Mouse (Mus musculus) liver, embryonic 14.5 days (tissue): ENCODE results near the gene 2900026A02Rik. TPM values are rescaled to one million over a fixed set of nuclear protein-coding genes. Genes with fewer than 3 reads are reported as not detected.

Experiments used
- ATAC-seq: fragments of 200-750 bp; cut with Nextera tagmentation; 2 replicates; pipeline ENCODE4 v1.8.0; 2017; ENCODE audit warnings: moderate number of reproducible peaks, mild to moderate bottlenecking, moderate library complexity; ENCODE audit not compliant: insufficient read depth
- DNase-seq, 3 experiments: peaks; one replicate each; pipeline ENCODE4 v3.0.0-alpha.2; 2012 to 2013; ENCODE audit warnings: low read depth in 3 of 3, low spot score in 3 of 3
- H3K27ac ChIP-seq: fragments of 300-500 bp; sonication (generic); 2 replicates; pipeline ENCODE4 v1.5.1; 2014; ENCODE audit warnings: moderate library complexity, mild to moderate bottlenecking, control low read depth, inconsistent platforms
- H3K27me3 ChIP-seq: fragments of 300-500 bp; sonication (generic); 2 replicates; pipeline ENCODE4 v1.6.1; 2014; ENCODE audit warnings: mild to moderate bottlenecking, low read length, moderate library complexity; ENCODE audit not compliant: control insufficient read depth, insufficient read depth
- H3K36me3 ChIP-seq: fragments of 300-500 bp; sonication (generic); replicated peaks from 2 replicates; pipeline ENCODE4 v1.6.1; 2014; ENCODE audit warnings: low read depth; ENCODE audit not compliant: control insufficient read depth, insufficient read depth
- H3K4me1 ChIP-seq, 2 experiments: fragments of 200-500 bp in 1 of 2; fragments of 300-500 bp in 1 of 2; sonication (generic) in 1 of 2; replicated peaks; 2 replicates each; pipeline ENCODE4 v1.6.1; 2012 to 2014; ENCODE audit warnings: antibody characterized with exemption in 1 of 2, inconsistent platforms in 1 of 2, low read length in 1 of 2; ENCODE audit not compliant: control insufficient read depth in 2 of 2, insufficient read depth in 2 of 2
- H3K4me2 ChIP-seq: fragments of 300-500 bp; sonication (generic); 2 replicates; pipeline ENCODE4 v1.6.1; 2014; ENCODE audit warnings: low read depth, mild to moderate bottlenecking, control low read depth, moderate library complexity
- H3K4me3 ChIP-seq, 2 experiments: fragments of 200-500 bp in 1 of 2; fragments of 300-500 bp in 1 of 2; sonication (generic) in 1 of 2; 2 replicates each; pipeline ENCODE4 v1.5.1; 2012 to 2014; ENCODE audit warnings: low read depth in 2 of 2, low read length in 2 of 2, mild to moderate bottlenecking in 2 of 2, control low read depth in 1 of 2, inconsistent platforms in 1 of 2, moderate library complexity in 1 of 2; ENCODE audit not compliant: insufficient read depth in 1 of 2
- H3K9ac ChIP-seq: fragments of 300-500 bp; sonication (generic); replicated peaks from 2 replicates; pipeline ENCODE4 v1.6.1; 2014; ENCODE audit warnings: mild to moderate bottlenecking, control low read depth, moderate library complexity
- H3K9me3 ChIP-seq: fragments of 300-500 bp; sonication (generic); 2 replicates; pipeline ENCODE4 v1.6.1; 2016; ENCODE audit warnings: low read length, mixed read lengths; ENCODE audit not compliant: control insufficient read depth
- CTCF ChIP-seq: IDR thresholded peaks from 2 replicates; pipeline ENCODE4 v1.5.1; 2016; ENCODE audit warnings: antibody characterized with exemption, low read depth, control low read depth
- EP300 ChIP-seq: IDR thresholded peaks from 2 replicates; pipeline ENCODE4 v1.6.1; 2016; ENCODE audit warnings: antibody characterized with exemption, low read depth
- whole genome bisulfite sequencing: fragments of 180-500 bp; shearing (Covaris S2); extraction: QIAGEN DNeasy Blood & Tissue Kit; methylation state at CpG from one replicate; pipeline ENCODE4 v1.1.7; 2014; ENCODE audit not compliant: insufficient replicate concordance; 5-methylcytosine and 5-hydroxymethylcytosine counted together
- polyA plus RNA-seq, 2 experiments: library from polyadenylated mRNA; depleted of rRNA in 1 of 2; stranded (reverse) in 1 of 2; unstranded in 1 of 2; fragments of >200 nt; fragmentation: Nextera tagmentation in 1 of 2; extraction: Ambion mirVana in 1 of 2; gene quantifications; 2 replicates each; pipeline versions ENCODE4 v1.2.1 to v1.2.3; 2012 to 2014

The 2900026A02Rik gene
- polyA plus RNA-seq, 2 experiments = 0.63 to 1.1 TPM

DNA sequence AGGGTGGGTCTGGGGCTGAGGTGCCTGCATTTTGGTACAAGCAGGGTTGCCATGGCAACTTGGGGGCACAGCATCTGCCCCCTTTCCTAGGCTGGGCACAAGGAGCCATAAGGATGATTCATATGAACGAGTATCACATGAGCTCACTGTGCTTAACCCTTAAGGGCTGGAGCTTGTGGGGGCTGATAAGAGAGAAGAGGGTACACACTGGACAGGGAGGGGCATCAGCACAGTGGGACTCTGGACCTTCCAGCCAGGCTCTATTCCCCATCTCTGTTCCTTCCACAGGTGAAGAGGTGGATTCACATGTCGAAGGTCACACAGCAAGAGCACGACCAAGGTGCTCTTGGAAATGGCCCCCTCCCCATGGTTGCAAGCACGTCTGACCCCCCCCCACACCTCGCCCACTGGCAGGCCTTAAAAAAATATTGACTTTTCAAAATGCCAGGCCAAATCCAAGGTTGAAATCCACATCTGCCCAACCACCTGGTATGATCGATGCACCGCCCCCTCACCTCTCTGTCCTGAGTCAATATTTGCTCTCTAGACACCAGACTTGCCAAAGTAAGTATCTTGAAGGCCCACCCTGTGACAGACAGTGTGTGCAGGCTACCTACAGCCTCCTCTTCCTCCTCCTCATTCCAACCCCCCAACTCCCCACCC, 81.8 kb downstream of the 2900026A02Rik start:
- H3K4me3 ChIP-seq = peak overlapping the region; percentile 43 to 44
- H3K27me3 ChIP-seq = peaks cover 4% of the 10 kb centered on the region; the same call in 1 of the 2 replicates
- H3K9ac ChIP-seq = no peak overlapping the region
- no peak overlapping the region for H3K27ac ChIP-seq
- TF ChIP-seq EP300 (no peak), CTCF (no peak)
- ATAC-seq (0 out of 2 replicates have a peak, but pooled peaks have one; percentile 21), DNase-seq (no peak)
- no peaks in the 10 kb centered on the region for H3K36me3 ChIP-seq
- 51% methylated on average over 7 of the region's 7 CpGs for WGBS
- peak overlapping the region; percentile 68 for H3K4me2 ChIP-seq
- peaks cover 0 to 12% of the 10 kb centered on the region in 2 experiments; a peak in 2 of 4 replicates for H3K4me1 ChIP-seq
- no peaks in the 10 kb centered on the region; the same call in 1 of the 2 replicates for H3K9me3 ChIP-seq

GRCm38 (mm10) chr5:113138319-113139063, 82.5 kb downstream of the 2900026A02Rik start:
- Histone ChIP-seq H3K27me3 (peaks cover 4% of the 10 kb centered on the region; the same call in 1 of the 2 replicates), H3K9ac (no peak overlapping the region; the same call in 1 of the 2 replicates), H3K4me1 (peaks cover 0 to 12% of the 10 kb centered on the region in 2 experiments; a peak in 2 of 4 replicates), H3K9me3 (no peaks in the 10 kb centered on the region; the same call in 1 of the 2 replicates), H3K4me3 (peak overlapping the region; percentile 43 to 44), H3K36me3 (no peaks in the 10 kb centered on the region), H3K27ac (no peak overlapping the region), H3K4me2 (peak overlapping the region; percentile 68)
- TF ChIP-seq CTCF (peak; percentile 47), EP300 (no peak)
- under 1% methylated on average over 43 of the region's 43 CpGs for WGBS
- ATAC-seq (0 out of 2 replicates have a peak, but pooled peaks have one; percentile 19), DNase-seq (no peak)

DNA sequence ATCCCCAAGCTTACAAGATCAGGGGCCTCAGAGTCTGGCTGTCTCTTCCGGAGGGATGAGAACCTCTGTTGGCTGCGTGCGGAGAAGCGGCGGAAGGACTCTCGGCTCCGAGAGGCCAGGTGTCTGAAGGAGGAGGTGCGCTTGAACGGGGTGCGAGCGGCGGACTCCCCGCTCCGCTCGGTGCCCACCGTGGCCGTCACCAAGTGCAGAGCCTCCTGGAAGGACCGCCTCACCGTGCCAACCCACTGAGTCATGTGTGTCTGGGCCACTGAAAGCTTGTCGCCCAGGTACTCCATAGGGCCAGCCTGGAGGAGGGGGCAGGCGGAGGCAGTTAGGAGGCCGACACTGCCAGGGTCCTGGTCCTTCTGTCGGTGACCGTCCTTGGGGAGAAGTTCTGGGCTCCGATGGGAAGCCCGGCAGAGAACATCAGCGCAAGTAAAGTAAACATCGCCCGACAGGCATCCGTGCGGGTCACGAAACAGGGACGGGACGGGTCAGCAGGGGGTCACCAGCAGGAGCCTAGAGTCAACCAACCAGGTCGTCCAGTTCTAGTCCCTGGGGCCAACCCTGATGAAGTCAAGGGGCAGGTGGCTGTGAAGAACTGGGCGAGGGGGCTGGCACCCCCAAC, 83.2 kb downstream of the 2900026A02Rik start:
- ATAC-seq (peak; percentile 26), DNase-seq (no peak)
- 11% methylated on average over 36 of the region's 36 CpGs for WGBS
- peak overlapping the region; percentile 68 for H3K4me2 ChIP-seq
- H3K36me3 ChIP-seq = no peaks in the 10 kb centered on the region
- peaks cover 0 to 12% of the 10 kb centered on the region in 2 experiments; a peak in 2 of 4 replicates for H3K4me1 ChIP-seq
- peaks cover 4% of the 10 kb centered on the region; the same call in 1 of the 2 replicates for H3K27me3 ChIP-seq
- no peaks in the 10 kb centered on the region; the same call in 1 of the 2 replicates for H3K9me3 ChIP-seq
- H3K9ac ChIP-seq = no peak overlapping the region; the same call in 1 of the 2 replicates
- TF ChIP-seq EP300 (no peak), CTCF (no peak)
- peak overlapping the region; percentile 43 to 44 for H3K4me3 ChIP-seq
- no peak overlapping the region for H3K27ac ChIP-seq

DNA sequence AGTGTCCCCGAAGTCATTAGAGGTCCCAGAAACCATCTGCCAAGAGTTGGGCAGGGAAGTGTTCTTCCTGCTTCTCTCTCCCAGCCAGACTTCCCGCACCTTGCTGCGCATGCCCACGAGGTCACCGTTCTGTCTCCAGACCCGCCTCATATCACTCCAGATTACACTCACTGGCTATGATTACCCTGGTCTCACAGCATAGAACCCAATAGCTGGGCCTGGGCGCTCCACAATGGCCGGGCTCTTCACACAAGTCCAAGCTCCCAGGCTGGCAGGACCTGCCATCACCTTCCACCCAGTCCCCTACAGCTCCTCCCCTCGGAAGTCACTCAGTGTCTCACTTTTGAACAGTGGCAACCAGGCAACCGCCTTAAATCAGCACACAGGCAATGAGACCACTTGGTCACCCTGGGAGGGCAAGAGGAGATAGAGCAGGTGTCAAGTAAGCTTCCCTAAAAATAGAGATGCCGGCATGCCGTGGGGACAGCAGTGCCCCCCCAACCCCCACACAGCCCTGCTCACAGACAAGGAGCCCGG, 84.0 kb downstream of the 2900026A02Rik start:
- Histone ChIP-seq H3K9me3 (no peaks in the 10 kb centered on the region; the same call in 1 of the 2 replicates), H3K4me1 (peaks cover 0 to 12% of the 10 kb centered on the region in 2 experiments; a peak in 2 of 4 replicates), H3K9ac (no peak overlapping the region), H3K27me3 (peaks cover 4% of the 10 kb centered on the region; the same call in 1 of the 2 replicates), H3K4me2 (peak overlapping the region; percentile 68), H3K27ac (no peak overlapping the region), H3K36me3 (no peaks in the 10 kb centered on the region), H3K4me3 (no peak overlapping the region)
- DNase-seq = no peak
- TF ChIP-seq EP300 (no peak), CTCF (no peak)
- ATAC-seq = no peak
- WGBS = 55% methylated on average over 13 of the region's 13 CpGs
